Mouse (Mus musculus) E14TG2a.4 (cell line): ENCODE measurements at regions not wholly inside any gene's neighbourhood (a gene's known extent, or its start where the extent isn't known, plus 50 kb on each side); places are given as distances from the start of the nearest gene placed in this dataset.

Source experiments
- H3K27me3 ChIP-seq: 2 replicates; pipeline ENCODE4 v1.6.1; 2014; ENCODE audit warnings: low read length, control low read depth; ENCODE audit not compliant: insufficient read depth
- H3K36me3 ChIP-seq: 2 replicates; pipeline ENCODE4 v1.6.1; 2014; ENCODE audit warnings: low read length, control low read depth; ENCODE audit not compliant: insufficient read depth
- H3K4me1 ChIP-seq: replicated peaks from 2 replicates; pipeline ENCODE4 v1.6.1; 2014; ENCODE audit warnings: low read depth, low read length, control low read depth
- H3K4me3 ChIP-seq: replicated peaks from 2 replicates; pipeline ENCODE4 v1.5.1; 2014; ENCODE audit warnings: mild to moderate bottlenecking, low read length
- H3K9me3 ChIP-seq: 2 replicates; pipeline ENCODE4 v1.6.1; 2014; ENCODE audit warnings: low read length, control low read depth
- CTCF ChIP-seq: conservative IDR thresholded peaks from 2 replicates; pipeline ENCODE4 v1.5.1; 2014; ENCODE audit warnings: low read length
- NANOG ChIP-seq: IDR thresholded peaks from 2 replicates; pipeline ENCODE4 v1.6.1; 2014; ENCODE audit warnings: borderline replicate concordance, low read length, mixed read lengths
- POU5F1 ChIP-seq: IDR thresholded peaks from 2 replicates; pipeline ENCODE4 v1.6.1; 2014; ENCODE audit warnings: low read length, borderline replicate concordance

GRCm38 (mm10) chrX:22739235-22739634 lies 625.6 kb downstream of the Klhl13 start:
- TF ChIP-seq NANOG = no peak
- TF ChIP-seq CTCF = no peak
- no peak for TF ChIP-seq POU5F1
- Histone ChIP-seq H3K36me3 (no peaks in the 10 kb centered on the region), H3K4me3 (no peak overlapping the region), H3K9me3 (no peaks in the 10 kb centered on the region), H3K27me3 (no peaks in the 10 kb centered on the region), H3K4me1 (no peaks in the 10 kb centered on the region)

DNA sequence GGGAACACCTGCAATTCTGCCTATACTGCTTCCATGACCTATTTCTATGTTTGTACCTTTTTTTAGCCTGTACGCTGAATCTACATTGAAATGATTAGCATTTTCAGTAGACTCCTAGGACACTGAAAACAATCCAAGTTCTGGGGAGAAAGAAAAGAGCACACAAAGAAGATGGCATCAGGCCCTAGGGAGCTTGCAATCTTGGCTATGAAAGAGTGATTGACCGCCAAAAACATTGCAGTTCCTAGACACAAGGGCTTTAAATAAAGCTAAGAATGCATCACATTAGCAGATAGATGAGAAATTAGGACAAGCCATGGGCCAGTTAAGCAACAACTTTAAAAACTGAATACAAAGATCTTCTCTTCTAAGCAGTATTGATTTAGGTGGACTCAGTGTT lies 666.7 kb downstream of the Klhl13 start:
- Histone ChIP-seq H3K4me3 (no peak overlapping the region), H3K4me1 (no peaks in the 10 kb centered on the region), H3K9me3 (no peaks in the 10 kb centered on the region), H3K36me3 (no peaks in the 10 kb centered on the region), H3K27me3 (no peaks in the 10 kb centered on the region)
- TF ChIP-seq CTCF = no peak
- TF ChIP-seq NANOG = no peak
- TF ChIP-seq POU5F1 = no peak

DNA sequence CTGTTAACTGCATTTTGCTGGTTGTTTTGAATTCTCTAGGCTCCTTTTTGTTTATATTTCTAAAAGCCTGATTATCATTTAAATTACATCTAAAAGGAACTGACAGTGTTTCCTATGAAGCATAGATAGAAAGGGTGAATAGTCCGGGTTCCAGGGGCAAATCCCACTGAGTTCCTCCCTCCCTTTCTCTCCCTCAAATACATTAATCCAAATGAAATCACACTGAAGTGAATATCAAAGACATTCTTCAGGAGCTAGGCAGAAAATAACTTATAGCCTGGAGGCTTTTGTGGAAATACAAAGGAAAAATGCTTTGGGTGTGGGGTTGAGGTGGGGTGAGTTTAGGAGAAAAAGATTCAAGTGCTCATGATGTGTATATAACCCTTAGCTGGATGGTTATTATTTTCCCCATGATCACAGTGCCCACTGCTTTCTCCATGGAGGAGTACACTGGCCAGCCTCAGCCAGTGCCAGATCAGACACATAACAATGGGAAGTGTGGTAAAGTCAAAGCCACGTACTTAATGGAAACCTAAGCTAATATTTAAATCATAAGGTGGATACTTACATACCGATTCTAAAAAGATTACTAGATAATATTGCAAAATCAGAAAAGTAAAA lies 707.0 kb downstream of the Klhl13 start:
- Histone ChIP-seq H3K4me3 (no peak overlapping the region), H3K9me3 (no peaks in the 10 kb centered on the region), H3K4me1 (no peaks in the 10 kb centered on the region), H3K36me3 (no peaks in the 10 kb centered on the region), H3K27me3 (no peaks in the 10 kb centered on the region)
- TF ChIP-seq POU5F1 = no peak
